Mouse (Mus musculus): ENCODE data around the gene Arl14ep.

The Arl14ep gene

DNA sequence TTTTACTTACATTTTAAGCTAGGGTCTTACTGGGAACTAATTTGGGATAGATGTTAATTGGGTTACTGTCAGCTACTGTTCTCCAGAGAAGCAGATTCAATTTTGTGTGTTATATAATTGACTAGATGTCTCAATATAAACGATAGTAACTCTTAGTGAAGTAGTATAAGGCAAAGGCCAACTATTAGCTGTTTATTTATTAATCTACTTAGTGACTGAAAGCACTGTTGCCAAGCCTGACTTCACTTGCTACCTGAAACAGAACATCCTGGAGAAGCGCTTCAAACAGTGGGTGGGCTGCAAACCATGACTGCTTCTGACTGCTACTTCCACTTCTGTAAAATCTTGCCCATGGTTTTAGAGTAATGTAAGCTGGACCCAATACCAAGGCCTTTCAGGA lies 13.2 kb downstream of the Arl14ep start:
- TF ChIP-seq GATA4 (IDR thresholded peaks at IDR 0.05; ENCODE audit: insufficient replicate concordance, low read length), result no peak

DNA sequence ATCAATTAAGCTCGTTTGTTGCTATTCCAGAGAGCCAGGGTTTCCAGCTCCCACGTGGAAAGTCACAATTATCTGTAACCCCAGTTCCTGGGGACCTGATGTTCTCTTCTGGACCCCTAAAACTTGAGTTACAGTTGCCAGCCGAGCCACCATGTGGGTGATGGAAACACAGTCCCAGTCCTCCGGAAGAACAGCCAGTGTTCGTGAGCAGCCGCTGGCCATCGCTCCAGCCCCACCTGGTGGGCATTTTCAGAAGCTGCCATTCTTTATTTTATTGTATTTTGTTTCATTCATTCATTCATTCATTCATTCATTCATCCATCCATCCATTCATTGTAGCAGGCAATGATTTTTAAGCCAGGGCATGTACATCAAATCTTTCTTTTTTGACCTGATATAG lies 14.0 kb downstream of the Arl14ep start:
- no peak for TF ChIP-seq GATA4 (IDR thresholded peaks at IDR 0.05; ENCODE audit: insufficient replicate concordance, low read length)

DNA sequence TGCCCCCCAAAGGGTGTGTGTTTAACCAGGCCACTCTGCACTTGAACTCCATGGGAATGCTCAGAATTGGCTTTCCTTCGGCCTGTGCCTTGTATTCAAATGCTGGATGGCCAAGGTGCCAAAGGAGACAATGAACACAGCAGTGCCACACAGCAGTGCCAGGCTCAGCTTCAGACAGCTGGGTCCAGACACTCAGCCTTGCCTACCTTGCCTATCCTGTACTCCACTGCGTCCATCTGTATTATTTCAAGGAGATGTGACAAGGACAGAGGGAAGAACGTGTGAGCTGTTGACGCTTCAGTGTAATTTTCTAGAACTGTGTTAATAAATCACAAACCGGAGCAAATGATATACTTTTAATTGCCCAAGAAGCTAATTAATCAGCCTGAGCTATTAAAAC lies 14.8 kb downstream of the Arl14ep start:
- TF ChIP-seq GATA4 (IDR thresholded peaks at IDR 0.05; ENCODE audit: insufficient replicate concordance, low read length), result no peak

GRCm38 (mm10) chr2:106958916-106959315 lies 15.3 kb downstream of the Arl14ep start:
- no peak for TF ChIP-seq GATA4 (IDR thresholded peaks at IDR 0.05; ENCODE audit: insufficient replicate concordance, low read length)

- TF ChIP-seq GATA4 (IDR thresholded peaks at IDR 0.05; ENCODE audit: insufficient replicate concordance, low read length), result no peak
These were observed 18.1 kb downstream of the Arl14ep start for GRCm38 (mm10) chr2:106956146-106956545.

DNA sequence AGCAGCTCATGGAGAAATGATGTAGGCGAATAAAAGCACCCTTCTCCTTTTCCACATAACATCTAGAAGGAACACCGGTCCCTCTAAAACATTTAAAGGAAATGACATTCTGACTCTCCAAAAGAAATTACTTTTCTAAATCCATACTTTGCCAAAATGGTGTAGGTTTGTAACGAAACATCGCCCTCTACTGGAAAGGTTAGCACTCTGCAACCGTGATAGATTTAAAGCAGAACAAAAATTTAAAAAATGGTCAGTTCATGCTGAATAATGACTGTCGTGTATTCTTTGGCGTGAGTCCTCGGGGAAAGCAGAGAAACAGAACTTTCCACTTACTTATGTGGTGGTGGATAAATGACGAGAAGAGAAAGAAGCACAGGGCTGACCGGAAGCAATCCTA lies 18.6 kb downstream of the Arl14ep start:
- no peak for TF ChIP-seq GATA4 (IDR thresholded peaks at IDR 0.05; ENCODE audit: insufficient replicate concordance, low read length)

DNA sequence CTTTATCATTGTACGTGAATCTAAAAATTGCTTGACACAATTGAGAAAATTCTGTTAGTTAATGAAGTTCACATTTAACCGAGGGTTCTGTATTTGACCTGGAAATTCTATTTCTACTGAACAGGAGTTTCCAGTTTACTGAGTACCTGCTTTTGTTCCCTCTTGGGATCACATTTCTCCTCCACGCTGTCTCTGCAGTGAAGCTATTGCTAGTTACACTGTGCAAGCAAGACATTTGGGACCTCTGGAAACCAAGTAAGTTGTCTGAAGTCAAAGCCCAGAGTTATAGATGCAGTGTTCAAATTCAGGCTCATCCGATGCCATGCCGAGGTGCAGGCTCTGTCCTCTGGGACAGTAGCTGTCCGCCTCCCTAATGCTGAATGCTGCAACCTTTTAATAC lies 19.2 kb downstream of the Arl14ep start:
- TF ChIP-seq GATA4 (IDR thresholded peaks at IDR 0.05; ENCODE audit: insufficient replicate concordance, low read length), result no peak

DNA sequence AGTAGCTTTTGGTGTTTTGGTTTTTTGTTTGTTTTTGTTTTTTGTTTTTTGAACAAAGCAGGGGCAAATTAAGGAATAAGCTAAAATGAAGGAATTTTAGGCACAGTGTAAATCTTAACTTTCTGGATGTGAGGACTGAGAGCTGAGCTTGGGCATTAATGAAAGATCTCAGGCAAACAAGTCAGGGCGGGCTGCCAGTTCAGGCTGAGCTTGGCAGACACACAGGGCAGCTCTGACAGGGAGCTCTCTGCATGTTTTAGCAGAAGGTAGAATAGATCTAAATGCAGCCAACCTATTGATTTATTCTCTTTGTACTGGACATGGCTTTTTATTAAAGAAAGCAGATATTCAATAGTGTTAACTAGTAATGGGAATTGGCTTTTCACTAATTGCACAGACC lies 31.8 kb downstream of the Arl14ep start:
- TF ChIP-seq GATA4 (IDR thresholded peaks at IDR 0.05; ENCODE audit: insufficient replicate concordance, low read length), result no peak

DNA sequence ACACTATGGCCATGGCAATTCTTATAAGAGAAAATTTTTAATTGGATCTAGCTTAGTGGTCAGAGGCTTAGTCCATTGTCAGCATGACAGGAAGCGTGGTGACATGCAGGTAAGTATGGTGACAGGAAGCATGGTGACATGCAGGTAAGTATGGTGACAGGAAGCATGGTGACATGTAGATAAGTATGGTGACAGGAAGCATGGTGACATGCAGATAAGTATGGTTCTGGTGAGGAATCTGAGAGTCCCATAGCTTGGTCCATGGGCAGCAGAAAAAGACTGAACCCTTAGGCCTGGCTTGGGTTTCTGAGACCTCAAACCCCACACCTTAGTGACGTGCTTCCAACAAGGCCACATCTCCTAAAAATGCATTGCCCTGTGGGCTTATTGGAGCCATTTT lies 38.5 kb downstream of the Arl14ep start:
- no peak for TF ChIP-seq GATA4 (IDR thresholded peaks at IDR 0.05; ENCODE audit: insufficient replicate concordance, low read length)

DNA sequence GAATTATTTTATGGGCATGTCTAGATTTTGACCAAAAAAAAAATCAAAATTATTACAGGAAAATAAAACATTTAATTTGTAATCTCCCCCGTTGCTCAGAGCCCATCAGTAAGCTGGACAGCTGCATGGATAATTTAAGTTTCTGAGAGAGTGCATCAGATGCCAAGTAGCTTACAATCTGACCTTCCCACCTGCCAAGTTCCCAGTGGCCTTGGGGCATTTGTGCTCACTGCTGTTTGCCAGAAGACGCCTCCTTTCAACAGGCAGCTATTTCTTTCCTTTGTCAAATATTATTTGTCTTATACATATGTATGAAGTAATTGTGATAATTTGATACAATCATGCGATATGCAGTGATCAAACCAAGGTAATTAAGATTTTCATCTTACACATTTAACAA lies 44.3 kb downstream of the Arl14ep start:
- TF ChIP-seq GATA4 (IDR thresholded peaks at IDR 0.05; ENCODE audit: insufficient replicate concordance, low read length), result no peak
